Mouse (Mus musculus) C2C12 (cell line): ENCODE measurements around the gene Ap3d1.

Experiments
- CEBPB ChIP-seq: IDR thresholded peaks from one replicate; pipeline ENCODE4 v1.6.1; 2011; ENCODE audit warnings: low read depth, mild to moderate bottlenecking, control low read depth, moderate library complexity
- CTCF ChIP-seq: IDR thresholded peaks from one replicate; pipeline ENCODE4 v1.5.1; 2011; ENCODE audit not compliant: control insufficient read depth, insufficient read depth, insufficient read length
- MAX ChIP-seq: IDR thresholded peaks from one replicate; pipeline ENCODE4 v1.6.1; 2011; ENCODE audit warnings: mild to moderate bottlenecking, control low read depth

- TF ChIP-seq CTCF (no peak), CEBPB (no peak), MAX (no peak)
Observed at GRCm38 (mm10) chr10:80695801-80696501, 46.1 kb downstream of the Ap3d1 start.
